22 mouse cellular contexts compared by ENCODE assay signal in genomic region chr9:40210744-40211143, GRCm38 (mm10). TPM values are rescaled to one million over a fixed set of nuclear protein-coding genes. Genes with fewer than 3 reads are reported as not detected.
"Had no signal": no experiment of that assay in that cellular context is flagged by ENCODE, and none has a peak within 500 bp of the region (broad histone marks: within the 10 kb centered on the region; RNA-seq: fewer than 3 reads in every experiment).

No protein-coding gene starts in this region.

- ATAC-seq: hindbrain, embryonic 16.5 days; inflammation-experienced regulatory T-cells, adult 6 months; intestine, embryonic 15.5 days; intestine, postnatal 0 days; liver, embryonic 12.5 days had no signal

- DNase-seq: gastrocnemius, adult 2 months; gastrocnemius, postnatal 10 days; gastrocnemius, postnatal 25 days; heart, adult 11 months; heart, adult 2 months; heart, postnatal 14 days; heart, postnatal 36 days; kidney, adult 18-20 months; kidney, adult 8-10 months; kidney, postnatal 10 days; kidney, postnatal 25 days; kidney, postnatal 4 days had no signal

RNA-seq across cellular contexts. Expression of gene Olfr986, which starts 30.0 kb away (rescaled TPM):
- total RNA-seq: gastrocnemius, adult 2 months; gastrocnemius, postnatal 10 days; gastrocnemius, postnatal 25 days; gastrocnemius, postnatal 4 days; heart, adult 2 months; heart, postnatal 14 days; heart, postnatal 36 days; hematopoietic stem cell, adult 5-6 weeks; layer of hippocampus, adult 2 months; layer of hippocampus, postnatal 10 days; left cerebral cortex, postnatal 36 days had no signal
